Mouse (Mus musculus) cerebellum, adult 2 months (tissue): ENCODE data around the gene Prim1.

Source experiments
- CTCF ChIP-seq: fragments of 200-500 bp; IDR thresholded peaks from 2 replicates; pipeline ENCODE4 v1.5.1; 2011; ENCODE audit warnings: low read depth, mild to moderate bottlenecking, control low read depth, low read length, moderate library complexity, borderline replicate concordance; ENCODE audit not compliant: insufficient read depth
- POLR2A ChIP-seq: fragments of 200-500 bp; IDR thresholded peaks from 2 replicates; pipeline ENCODE4 v1.6.1; 2011; ENCODE audit warnings: low read length, control low read depth, borderline replicate concordance; ENCODE audit not compliant: insufficient read depth

DNA sequence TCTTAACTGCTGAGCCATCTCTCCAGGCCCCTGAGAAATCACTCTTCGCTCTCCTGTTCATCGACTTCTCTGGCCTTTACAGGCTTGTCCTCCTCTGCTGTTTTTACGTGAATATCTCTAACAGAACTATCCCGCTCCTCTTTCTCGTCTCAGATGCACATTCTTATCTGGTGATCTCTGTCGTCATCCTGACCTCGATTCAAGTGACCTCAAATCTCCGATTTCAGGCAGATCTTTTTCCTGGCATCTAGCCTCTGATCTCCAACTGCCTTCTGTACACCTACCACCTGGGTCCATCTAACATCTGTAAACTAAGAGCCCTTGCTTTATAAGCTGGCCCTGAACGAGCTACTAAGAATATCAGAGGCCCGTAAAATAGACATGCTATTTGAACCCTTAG, 10.1 kb upstream of the Prim1 start:
- no peak for TF ChIP-seq POLR2A
- no peak for TF ChIP-seq CTCF
